19 mouse cellular contexts compared by ENCODE assay signal in the genomic region with DNA sequence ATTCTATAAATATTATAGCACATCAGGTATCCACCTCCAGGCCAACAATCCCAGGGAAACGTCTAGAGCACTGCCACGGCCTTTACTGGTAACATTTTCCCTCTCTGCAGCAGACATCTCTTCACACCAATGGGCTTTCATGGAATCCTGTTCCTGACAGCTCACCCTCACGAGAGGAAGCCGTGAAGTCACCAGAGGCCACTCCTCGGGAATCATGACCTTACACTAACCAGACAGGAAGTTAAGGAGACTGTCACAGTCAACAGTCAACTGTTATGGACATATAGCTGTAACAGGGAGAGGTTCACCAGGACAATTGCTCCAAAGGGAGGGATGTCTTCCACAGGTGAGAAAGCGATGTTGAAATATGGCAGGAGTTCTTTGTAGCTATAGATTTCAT. TPM values are rescaled to one million over a fixed set of nuclear protein-coding genes. Genes with fewer than 3 reads are reported as not detected.
DNase-seq lines count a peak whose midpoint lies in the region; ATAC-seq and TF ChIP-seq lines count a peak whose summit lies in the region.
"Had no signal": no experiment of that assay in that cellular context is flagged by ENCODE, and none has a peak within 500 bp of the region (broad histone marks: within the 10 kb centered on the region; RNA-seq: fewer than 3 reads in every experiment).

No protein-coding gene starts in this region.

- H3K27ac ChIP-seq in heart, embryonic 13.5 days (replicated peaks): peak overlapping the region; percentile 76
- peak overlapping the region; percentile 46 for H3K27ac ChIP-seq in heart, postnatal 0 days (ENCODE audit: low read depth)
- H3K27ac ChIP-seq: embryonic facial prominence, embryonic 10.5 days; forebrain, embryonic 13.5 days; hindbrain, embryonic 13.5 days; hindbrain, postnatal 0 days had no signal

- H3K4me3 ChIP-seq in heart, embryonic 13.5 days: no peak overlapping the region
- H3K4me3 ChIP-seq in heart, postnatal 0 days (ENCODE audit: low read depth, low read length): no peak overlapping the region
- H3K4me3 ChIP-seq: embryonic facial prominence, embryonic 10.5 days; forebrain, embryonic 13.5 days; hindbrain, embryonic 13.5 days had no signal

- ATAC-seq in heart, embryonic 13.5 days (ENCODE audit: extremely low read depth, insufficient number of reproducible peaks, low FRiP score, low TSS enrichment): no peak; the same call in 1 of the 2 replicates
- ATAC-seq in heart, postnatal 0 days (ENCODE audit: insufficient read depth, low read depth): 0 out of 2 replicates have a peak, but pooled peaks have one; percentile 39
- ATAC-seq: forebrain, embryonic 13.5 days; forebrain, postnatal 0 days; hindbrain, postnatal 0 days had no signal

- no peaks in the 10 kb centered on the region for H3K36me3 ChIP-seq in heart, embryonic 13.5 days
- H3K36me3 ChIP-seq in heart, postnatal 0 days (replicated peaks; ENCODE audit: control insufficient read depth, insufficient read depth, low read length): no peaks in the 10 kb centered on the region
- H3K36me3 ChIP-seq: embryonic facial prominence, embryonic 10.5 days; G1E; hindbrain, embryonic 13.5 days had no signal

- no peak overlapping the region for H3K9ac ChIP-seq in heart, embryonic 13.5 days
- no peak overlapping the region for H3K9ac ChIP-seq in heart, postnatal 0 days (replicated peaks; ENCODE audit: low read depth, low read length)
- H3K9ac ChIP-seq: forebrain, embryonic 13.5 days; forebrain, postnatal 0 days; hindbrain, embryonic 13.5 days had no signal

- intact Hi-C loops in heart, postnatal 25 days (cut with DNase I): no loop called here

- TF ChIP-seq CTCF in heart, postnatal 0 days (IDR thresholded peaks at IDR 0.05; ENCODE audit: low read depth): no peak

- no peak overlapping the region; the same call in 1 of the 2 replicates for H3K4me2 ChIP-seq in heart, embryonic 13.5 days
- H3K4me2 ChIP-seq in heart, postnatal 0 days (ENCODE audit: low read depth, low read length): no peak overlapping the region
- H3K4me2 ChIP-seq: forebrain, embryonic 13.5 days; hindbrain, embryonic 13.5 days had no signal

- no peaks in the 10 kb centered on the region for H3K27me3 ChIP-seq in heart, embryonic 13.5 days (replicated peaks)
- H3K27me3 ChIP-seq in heart, postnatal 0 days (ENCODE audit: control insufficient read depth, insufficient read depth, low read length): no peaks in the 10 kb centered on the region
- H3K27me3 ChIP-seq: forebrain, embryonic 13.5 days; hindbrain, embryonic 13.5 days had no signal

- no peaks in the 10 kb centered on the region for H3K9me3 ChIP-seq in heart, embryonic 13.5 days
- no peaks in the 10 kb centered on the region for H3K9me3 ChIP-seq in heart, postnatal 0 days (replicated peaks; ENCODE audit: control insufficient read depth, low read length)
- H3K9me3 ChIP-seq: embryonic facial prominence, embryonic 10.5 days; forebrain, embryonic 13.5 days; G1E; hindbrain, embryonic 13.5 days had no signal

- no peak for TF ChIP-seq EP300 in heart, postnatal 0 days (IDR thresholded peaks at IDR 0.05; ENCODE audit: low read depth)

- WGBS in heart, embryonic 13.5 days: 49% methylated on average over 6 of the region's 6 CpGs
- 33% methylated on average over 6 of the region's 6 CpGs for WGBS in heart, postnatal 0 days

- H3K4me1 ChIP-seq in heart, embryonic 13.5 days: peaks cover 25% of the 10 kb centered on the region
- H3K4me1 ChIP-seq in heart, postnatal 0 days (ENCODE audit: control insufficient read depth, insufficient read depth): peaks cover 20% of the 10 kb centered on the region
- H3K4me1 ChIP-seq: embryonic facial prominence, embryonic 10.5 days; forebrain, embryonic 13.5 days; hindbrain, embryonic 13.5 days had no signal

- no peak for DNase-seq in heart, adult 18-20 months
- DNase-seq in heart, postnatal 0 days (ENCODE audit: low spot score): peak; percentile 35
- no peak for DNase-seq in heart, postnatal 25 days (ENCODE audit: low spot score)
- peak; percentile 12 for DNase-seq in lung, postnatal 25 days (ENCODE audit: low spot score)
- DNase-seq in lung, postnatal 36 days: peak; percentile 18
- DNase-seq in kidney, postnatal 10 days: no peak
- DNase-seq: adrenal gland, adult 8-10 months; adrenal gland, postnatal 36 days; cerebellum, adult 2 months; cerebellum, postnatal 10 days; gastrocnemius, postnatal 14 days; kidney, adult 11 months had no signal

RNA-seq across cellular contexts. Expression of gene Itga2, which starts 40.2 kb away (rescaled TPM):
- 2.4 TPM in 2 replicates for polyA plus RNA-seq in heart, embryonic 13.5 days (2015; fragmentation: Nextera tagmentation; extraction: Ambion mirVana)
- total RNA-seq in heart, adult 18-20 months (2021): 1 to 10 TPM in 1 of 2 experiments, under 1 TPM in 1; 0.52 to 1.5 TPM
- total RNA-seq in heart, postnatal 0 days (2014; rRNA removed; ENCODE audit: low replicate concordance): 1.6 and 2.3 TPM in 2 replicates
- 1.2 and 2.0 TPM in 2 replicates for polyA plus RNA-seq in heart, postnatal 0 days (2015; fragmentation: Nextera tagmentation; extraction: Ambion mirVana)
- under 1 TPM; 0.78 to 0.81 TPM for total RNA-seq in heart, postnatal 25 days (2021)
- polyA plus RNA-seq: G1E had no signal

Comparison
In these comparisons a context has a peak if more than half of its experiments do, and no peak if none do; other contexts are left out.
1. DNase-seq: peak in heart, postnatal 0 days (single experiment), lung, postnatal 25 days (single experiment) and lung, postnatal 36 days (single experiment); none in heart, adult 18-20 months (0 of 2), heart, postnatal 25 days (single experiment) and kidney, postnatal 10 days (single experiment).